In genomic region chr10:114405260-114405659, GRCm38 (mm10) we compare ENCODE assay signal across 26 mouse cellular contexts.
DNase-seq lines count a peak whose midpoint lies in the region; ATAC-seq and TF ChIP-seq lines count a peak whose summit lies in the region.
"Had no signal": no experiment of that assay in that cellular context is flagged by ENCODE, and none has a peak within 500 bp of the region (broad histone marks: within the 10 kb centered on the region; RNA-seq: fewer than 3 reads in every experiment).

No protein-coding gene starts in this region.

- no peaks in the 10 kb centered on the region for H3K36me3 ChIP-seq in hindbrain, embryonic 11.5 days (ENCODE audit: control insufficient read depth, insufficient read depth, low read length)
- H3K36me3 ChIP-seq in hindbrain, postnatal 0 days (ENCODE audit: insufficient read depth, low read length), result no peaks in the 10 kb centered on the region
- H3K36me3 ChIP-seq in neural tube, embryonic 12.5 days, result no peaks in the 10 kb centered on the region
- H3K36me3 ChIP-seq: embryonic facial prominence, embryonic 12.5 days; forebrain, embryonic 12.5 days; heart, embryonic 13.5 days; limb, embryonic 12.5 days had no signal

- no peak overlapping the region for H3K4me2 ChIP-seq in hindbrain, embryonic 11.5 days (replicated peaks; ENCODE audit: low read depth, low read length)
- H3K4me2 ChIP-seq in hindbrain, postnatal 0 days (ENCODE audit: low read depth, low read length), result no peak overlapping the region
- no peak overlapping the region for H3K4me2 ChIP-seq in neural tube, embryonic 12.5 days (replicated peaks)
- H3K4me2 ChIP-seq: embryonic facial prominence, embryonic 12.5 days; forebrain, embryonic 12.5 days; heart, embryonic 13.5 days; limb, embryonic 12.5 days; liver, embryonic 11.5 days had no signal

- ATAC-seq in hindbrain, embryonic 11.5 days (ENCODE audit: low FRiP score), result peak; percentile 50; the same call in 1 of the 2 replicates
- no peak for ATAC-seq in hindbrain, postnatal 0 days
- ATAC-seq in neural tube, embryonic 12.5 days (ENCODE audit: low FRiP score, low read depth), result peak; percentile 50
- ATAC-seq: intestine, postnatal 0 days; liver, postnatal 0 days had no signal

- no peak overlapping the region for H3K27ac ChIP-seq in hindbrain, embryonic 11.5 days (ENCODE audit: low read depth, low read length)
- H3K27ac ChIP-seq in hindbrain, postnatal 0 days, result no peak overlapping the region
- H3K27ac ChIP-seq in neural tube, embryonic 12.5 days, result no peak overlapping the region
- H3K27ac ChIP-seq: embryonic facial prominence, embryonic 12.5 days; forebrain, embryonic 12.5 days; heart, embryonic 13.5 days; limb, embryonic 12.5 days; stomach, postnatal 0 days had no signal

- DNase-seq in embryo, embryonic 10.5 days (ENCODE audit: low spot score), result peak; percentile 4
- no peak for DNase-seq in embryo, embryonic 10 days (ENCODE audit: low spot score)
- DNase-seq in hindbrain, embryonic 11.5 days (ENCODE audit: low spot score), result peak; percentile 9
- no peak for DNase-seq in hindbrain, postnatal 0 days (ENCODE audit: low spot score)
- no peak for DNase-seq in neural tube, embryonic 10.5 days (ENCODE audit: extremely low spot score, low spot score)
- DNase-seq in gastrocnemius, postnatal 36 days, result no peak
- no peak for DNase-seq in frontal cortex, postnatal 14 days (ENCODE audit: low spot score in 2 of 2)
- DNase-seq: adrenal gland, postnatal 10 days; cerebellum, adult 2 months; cerebellum, postnatal 36 days; gastrocnemius, postnatal 10 days; heart, adult 18-20 months; heart, postnatal 14 days; kidney, postnatal 25 days; liver, postnatal 0 days; lung, postnatal 10 days; thymus, adult 2 months had no signal

- TF ChIP-seq CTCF in hindbrain, postnatal 0 days (IDR thresholded peaks at IDR 0.05; ENCODE audit: low read depth), result no peak

- intact Hi-C loops in gastrocnemius, postnatal 36 days (cut with DNase I), result no loop called here

- H3K4me3 ChIP-seq in hindbrain, embryonic 11.5 days (ENCODE audit: low read depth, low read length), result no peak overlapping the region
- no peak overlapping the region for H3K4me3 ChIP-seq in hindbrain, postnatal 0 days (ENCODE audit: low read length)
- H3K4me3 ChIP-seq in neural tube, embryonic 12.5 days, result no peak overlapping the region
- H3K4me3 ChIP-seq: embryonic facial prominence, embryonic 12.5 days; erythroblast, embryonic 14.5 days; forebrain, embryonic 12.5 days; heart, embryonic 13.5 days; limb, embryonic 12.5 days had no signal

- H3K4me1 ChIP-seq in hindbrain, embryonic 11.5 days (replicated peaks; ENCODE audit: control insufficient read depth, insufficient read depth, low read length), result no peaks in the 10 kb centered on the region
- no peaks in the 10 kb centered on the region for H3K4me1 ChIP-seq in hindbrain, postnatal 0 days (ENCODE audit: insufficient read depth, low read length)
- H3K4me1 ChIP-seq in neural tube, embryonic 12.5 days, result no peaks in the 10 kb centered on the region
- H3K4me1 ChIP-seq: embryonic facial prominence, embryonic 12.5 days; forebrain, embryonic 12.5 days; heart, embryonic 13.5 days; limb, embryonic 12.5 days had no signal

- no peak overlapping the region for H3K9ac ChIP-seq in hindbrain, embryonic 11.5 days (ENCODE audit: low read depth, low read length)
- H3K9ac ChIP-seq in hindbrain, postnatal 0 days (replicated peaks; ENCODE audit: low read length), result no peak overlapping the region
- no peak overlapping the region for H3K9ac ChIP-seq in neural tube, embryonic 12.5 days
- H3K9ac ChIP-seq: embryonic facial prominence, embryonic 12.5 days; forebrain, embryonic 12.5 days; heart, embryonic 13.5 days; limb, embryonic 12.5 days; liver, postnatal 0 days had no signal

- H3K9me3 ChIP-seq in hindbrain, embryonic 11.5 days (ENCODE audit: control insufficient read depth, low read length), result no peaks in the 10 kb centered on the region
- no peaks in the 10 kb centered on the region for H3K9me3 ChIP-seq in hindbrain, postnatal 0 days (ENCODE audit: low read length)
- no peaks in the 10 kb centered on the region for H3K9me3 ChIP-seq in neural tube, embryonic 12.5 days
- H3K9me3 ChIP-seq: embryonic facial prominence, embryonic 12.5 days; forebrain, embryonic 12.5 days; heart, embryonic 13.5 days; limb, embryonic 12.5 days had no signal

- no peaks in the 10 kb centered on the region for H3K27me3 ChIP-seq in hindbrain, embryonic 11.5 days (ENCODE audit: control insufficient read depth, insufficient read depth, low read length)
- H3K27me3 ChIP-seq in hindbrain, postnatal 0 days (ENCODE audit: insufficient read depth, low read length), result no peaks in the 10 kb centered on the region
- H3K27me3 ChIP-seq in neural tube, embryonic 12.5 days (replicated peaks), result no peaks in the 10 kb centered on the region
- H3K27me3 ChIP-seq: embryonic facial prominence, embryonic 12.5 days; forebrain, embryonic 12.5 days; heart, embryonic 13.5 days; limb, embryonic 12.5 days had no signal

- WGBS in hindbrain, embryonic 11.5 days, result 60% methylated on average over 7 of the region's 7 CpGs
- 47% methylated on average over 7 of the region's 7 CpGs for WGBS in hindbrain, postnatal 0 days
- 57% methylated on average over 7 of the region's 7 CpGs for WGBS in neural tube, embryonic 12.5 days

Comparison
In these comparisons a context has a peak if more than half of its experiments do, and no peak if none do; other contexts are left out.
1. DNase-seq: peak in embryo, embryonic 10.5 days (single experiment) and hindbrain, embryonic 11.5 days (single experiment); none in embryo, embryonic 10 days (single experiment), hindbrain, postnatal 0 days (single experiment), neural tube, embryonic 10.5 days (single experiment), gastrocnemius, postnatal 36 days (0 of 2) and frontal cortex, postnatal 14 days (0 of 2).